Mouse (Mus musculus) hindbrain, embryonic 15.5 days (tissue): Measurements from ENCODE around the gene Srrm1. TPM values are rescaled to one million over a fixed set of nuclear protein-coding genes. Genes with fewer than 3 reads are reported as not detected.
A peak's percentile ranks its signal among the peaks of the same experiment; 100 is the strongest.

Experiments
- ATAC-seq: fragments of 200-750 bp; cut with Nextera tagmentation; 2 replicates; pipeline ENCODE4 v1.8.0; 2017; ENCODE audit warnings: low read depth, moderate number of reproducible peaks, moderate TSS enrichment; ENCODE audit not compliant: low FRiP score
- H3K27ac ChIP-seq: fragments of 300-500 bp; sonication (generic); replicated peaks from 2 replicates; pipeline ENCODE4 v1.5.1; 2015; ENCODE audit warnings: mild to moderate bottlenecking, inconsistent platforms
- H3K27me3 ChIP-seq: fragments of 300-500 bp; sonication (generic); 2 replicates; pipeline ENCODE4 v1.6.1; 2015; ENCODE audit warnings: control low read depth, inconsistent platforms
- H3K36me3 ChIP-seq: fragments of 300-500 bp; sonication (generic); 2 replicates; pipeline ENCODE4 v1.6.1; 2015; ENCODE audit warnings: control low read depth, inconsistent platforms
- H3K4me1 ChIP-seq: fragments of 300-500 bp; sonication (generic); replicated peaks from 2 replicates; pipeline ENCODE4 v1.6.1; 2015; ENCODE audit warnings: control low read depth, inconsistent platforms
- H3K4me2 ChIP-seq: fragments of 300-500 bp; sonication (generic); 2 replicates; pipeline ENCODE4 v1.6.1; 2015; ENCODE audit warnings: moderate library complexity, mild to moderate bottlenecking, inconsistent platforms
- H3K4me3 ChIP-seq: fragments of 300-500 bp; sonication (generic); 2 replicates; pipeline ENCODE4 v1.5.1; 2015; ENCODE audit warnings: mild to moderate bottlenecking, inconsistent platforms
- H3K9ac ChIP-seq: fragments of 300-500 bp; sonication (generic); 2 replicates; pipeline ENCODE4 v1.6.1; 2015; ENCODE audit warnings: inconsistent platforms
- H3K9me3 ChIP-seq: fragments of 300-500 bp; sonication (generic); 2 replicates; pipeline ENCODE4 v1.6.1; 2016; ENCODE audit warnings: control low read depth, inconsistent platforms
- WGBS: fragments of 180-500 bp; shearing (Covaris S2); methylation state at CpG from one replicate; pipeline ENCODE4 v1.1.7; 2015; 5-methylcytosine and 5-hydroxymethylcytosine counted together
- polyA plus RNA-seq: library from polyadenylated mRNA; unstranded; fragments of >200 nt; fragmentation: Nextera tagmentation; extraction: Ambion mirVana; gene quantifications from 2 replicates; pipeline ENCODE4 v1.2.1, GENCODE M21; 2015

Gene Srrm1
- polyA plus RNA-seq, 1 experiment from 2014 or later, result 170 TPM

DNA sequence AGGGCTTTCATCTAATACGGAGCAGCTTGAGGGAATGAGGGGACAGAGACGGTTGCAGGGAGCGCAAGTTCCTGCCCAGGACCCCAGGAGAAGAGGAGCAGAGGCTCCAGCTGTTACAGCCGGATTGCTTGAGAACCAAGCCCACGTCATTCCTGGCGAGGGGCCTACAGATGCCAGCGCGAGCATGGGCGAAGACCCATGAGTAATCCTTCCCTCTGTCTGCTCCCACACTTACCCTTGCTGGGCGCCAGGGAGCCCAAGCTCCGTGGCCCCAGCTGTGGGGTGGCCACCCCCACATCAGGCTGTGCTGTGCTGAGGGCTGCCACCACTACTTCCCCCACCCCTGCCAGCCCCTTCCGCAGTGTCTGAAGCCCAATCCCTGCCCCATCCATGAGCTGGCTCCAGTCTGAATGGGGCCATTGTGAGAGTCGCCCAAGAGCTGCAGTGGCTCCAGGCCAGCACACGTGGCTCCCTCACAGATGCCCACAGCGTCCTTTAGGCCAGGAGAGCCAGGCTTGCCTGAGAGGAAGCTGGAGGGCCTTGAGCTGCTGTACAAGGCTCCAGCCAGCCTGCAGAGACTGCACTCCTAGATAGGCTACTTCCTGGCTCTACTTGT lies 55.1 kb downstream of the Srrm1 start:
- ATAC-seq, result peak; percentile 91
- H3K9ac ChIP-seq, result no peak overlapping the region
- H3K36me3 ChIP-seq, result no peaks in the 10 kb centered on the region
- no peaks in the 10 kb centered on the region for H3K9me3 ChIP-seq
- no peak overlapping the region for H3K4me3 ChIP-seq
- H3K4me1 ChIP-seq, result peaks cover 10% of the 10 kb centered on the region; the same call in 1 of the 2 replicates
- H3K27ac ChIP-seq, result 0 out of 2 replicates have a peak overlapping the region, but pooled peaks have one; percentile 10
- no peaks in the 10 kb centered on the region for H3K27me3 ChIP-seq
- 58% methylated on average over 15 of the region's 15 CpGs for WGBS
- peak overlapping the region; percentile 29; the same call in 1 of the 2 replicates for H3K4me2 ChIP-seq

DNA sequence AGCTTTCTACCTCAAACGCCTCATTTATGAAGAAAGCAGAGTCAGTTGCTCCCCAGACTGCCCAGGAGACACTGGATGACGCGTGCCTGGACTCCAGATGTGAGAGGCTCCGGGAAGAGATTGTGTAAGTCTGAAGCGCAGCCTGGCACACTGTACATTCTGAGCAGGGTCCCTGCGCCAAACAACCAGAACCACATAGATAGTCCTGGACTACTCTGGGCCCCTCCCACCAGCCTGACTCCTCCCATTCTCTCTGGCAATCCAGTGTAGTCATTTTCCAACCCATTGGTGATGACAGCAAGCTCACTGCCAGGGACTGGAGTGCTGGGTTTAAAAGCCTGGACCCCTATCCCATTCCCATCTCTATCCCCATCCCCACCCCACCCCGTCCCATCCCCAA lies 56.0 kb downstream of the Srrm1 start:
- Histone ChIP-seq H3K4me2 (no peak overlapping the region), H3K4me1 (peaks cover 10% of the 10 kb centered on the region; the same call in 1 of the 2 replicates), H3K9me3 (no peaks in the 10 kb centered on the region), H3K9ac (no peak overlapping the region), H3K36me3 (no peaks in the 10 kb centered on the region), H3K4me3 (no peak overlapping the region), H3K27me3 (no peaks in the 10 kb centered on the region), H3K27ac (no peak overlapping the region)
- 89% methylated on average over 7 of the region's 7 CpGs for WGBS
- no peak for ATAC-seq

DNA sequence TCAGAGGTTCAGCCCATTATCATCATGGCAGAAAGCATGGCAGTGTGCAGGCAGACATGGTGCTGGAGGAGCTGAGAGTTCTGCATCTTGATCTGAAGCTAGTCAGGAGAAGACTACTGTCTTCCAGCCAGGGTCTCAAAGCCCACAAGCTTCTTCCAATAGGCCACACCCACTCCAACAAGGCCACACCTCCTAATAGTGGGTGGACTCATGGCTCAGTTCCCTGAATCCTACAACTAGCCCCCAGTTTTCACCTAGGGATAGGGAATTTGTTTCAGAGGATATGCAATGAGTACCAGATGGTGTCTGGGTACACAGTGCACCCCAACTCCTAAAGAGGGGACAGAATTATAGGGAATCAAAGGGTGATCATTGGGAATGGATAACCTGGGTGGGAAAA lies 56.6 kb downstream of the Srrm1 start:
- H3K9ac ChIP-seq, result no peak overlapping the region
- peaks cover 10% of the 10 kb centered on the region; the same call in 1 of the 2 replicates for H3K4me1 ChIP-seq
- H3K4me3 ChIP-seq, result no peak overlapping the region
- H3K27me3 ChIP-seq, result no peaks in the 10 kb centered on the region
- ATAC-seq, result no peak
- H3K9me3 ChIP-seq, result no peaks in the 10 kb centered on the region
- no peak overlapping the region for H3K4me2 ChIP-seq
- H3K36me3 ChIP-seq, result no peaks in the 10 kb centered on the region
- H3K27ac ChIP-seq, result no peak overlapping the region

DNA sequence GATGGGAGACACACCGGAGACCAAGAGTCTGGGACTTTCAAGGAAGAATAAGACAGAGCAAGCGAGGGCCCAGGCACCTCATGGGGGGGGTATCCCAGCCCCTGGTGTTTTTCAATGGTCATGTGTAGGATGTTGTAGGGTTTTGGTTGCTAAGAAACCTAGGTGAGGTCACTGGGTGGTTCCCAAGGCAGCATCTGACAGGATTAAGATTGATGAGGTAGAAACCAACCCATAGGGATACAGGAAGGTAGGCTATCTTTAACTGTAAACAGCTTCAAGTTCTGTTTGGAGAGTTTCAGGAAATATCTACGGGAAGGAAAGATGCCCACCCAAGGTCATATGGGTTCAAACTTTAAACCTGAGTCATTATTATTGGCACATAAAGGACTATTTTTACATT lies 59.3 kb downstream of the Srrm1 start:
- whole genome bisulfite sequencing, result 79% methylated on average over 3 of the region's 3 CpGs

DNA sequence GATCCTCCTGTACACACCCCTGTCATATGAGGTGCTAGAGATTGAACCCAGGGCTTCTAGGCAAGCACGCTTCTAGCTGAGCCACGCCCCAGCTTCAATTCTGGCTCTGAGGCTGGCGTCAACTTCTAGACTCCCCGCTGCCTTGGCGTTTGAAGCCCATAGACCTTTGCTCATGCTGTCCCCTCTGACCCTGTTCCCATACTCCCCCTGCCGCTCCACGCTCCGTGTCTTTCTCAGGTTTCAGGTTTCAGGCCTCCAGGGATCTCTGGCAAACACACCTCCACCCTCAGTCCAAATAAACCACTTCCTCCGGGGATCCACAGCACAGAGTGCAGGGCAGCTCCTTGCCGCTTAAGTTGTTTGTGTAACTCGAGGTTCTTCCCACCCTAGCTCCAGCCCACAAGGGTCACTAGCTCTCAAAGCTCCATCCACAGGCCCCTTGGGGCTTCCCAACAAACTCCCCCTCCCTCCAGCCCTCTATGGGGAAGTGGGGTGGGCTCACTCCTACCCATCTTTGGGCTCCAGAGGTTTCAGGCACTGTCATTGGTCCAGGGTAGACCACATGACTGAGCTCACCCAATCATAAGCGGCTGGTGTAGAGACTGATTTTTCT lies 60.5 kb downstream of the Srrm1 start:
- Histone ChIP-seq H3K27me3 (no peaks in the 10 kb centered on the region), H3K4me3 (no peak overlapping the region), H3K36me3 (no peaks in the 10 kb centered on the region), H3K4me2 (peak overlapping the region; percentile 9; the same call in 1 of the 2 replicates), H3K4me1 (no peaks in the 10 kb centered on the region), H3K9ac (no peak overlapping the region), H3K9me3 (no peaks in the 10 kb centered on the region), H3K27ac (no peak overlapping the region)
- 13% methylated on average over 12 of the region's 12 CpGs for WGBS
- no peak for ATAC-seq

More for the DNA sequence above, 59.3 kb downstream of the Srrm1 start:
- Histone ChIP-seq H3K27me3 (no peaks in the 10 kb centered on the region), H3K9me3 (no peaks in the 10 kb centered on the region), H3K4me3 (no peak overlapping the region), H3K36me3 (no peaks in the 10 kb centered on the region), H3K4me2 (no peak overlapping the region), H3K9ac (no peak overlapping the region), H3K27ac (no peak overlapping the region), H3K4me1 (peaks cover 10% of the 10 kb centered on the region; the same call in 1 of the 2 replicates)
- ATAC-seq, result no peak

DNA sequence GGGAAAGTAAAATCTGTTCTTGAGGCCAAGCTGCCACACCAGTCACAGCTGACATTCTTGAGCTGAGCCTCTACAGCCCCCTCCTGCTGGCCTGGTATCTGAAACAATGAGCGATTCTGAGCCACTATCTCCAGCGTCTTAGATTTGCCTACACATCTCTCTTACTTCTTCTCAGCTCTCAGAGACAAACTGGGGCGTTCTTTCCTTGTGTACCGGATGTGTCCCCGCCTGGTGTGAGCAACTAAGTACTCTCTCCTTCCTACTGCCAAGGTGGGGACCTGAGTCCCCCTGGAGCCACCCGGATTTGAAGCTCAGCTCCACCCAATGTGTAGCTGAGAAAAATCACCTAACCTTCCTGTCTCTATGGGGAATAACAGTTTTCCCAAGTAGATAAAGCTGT lies 61.3 kb downstream of the Srrm1 start:
- H3K4me2 ChIP-seq, result no peak overlapping the region
- H3K4me3 ChIP-seq, result no peak overlapping the region
- no peak for ATAC-seq
- H3K4me1 ChIP-seq, result peaks cover 2% of the 10 kb centered on the region; the same call in 1 of the 2 replicates
- 60% methylated on average over 6 of the region's 6 CpGs for WGBS
- no peak overlapping the region for H3K27ac ChIP-seq
- H3K36me3 ChIP-seq, result no peaks in the 10 kb centered on the region
- H3K9ac ChIP-seq, result no peak overlapping the region
- no peaks in the 10 kb centered on the region for H3K27me3 ChIP-seq
- no peaks in the 10 kb centered on the region for H3K9me3 ChIP-seq

DNA sequence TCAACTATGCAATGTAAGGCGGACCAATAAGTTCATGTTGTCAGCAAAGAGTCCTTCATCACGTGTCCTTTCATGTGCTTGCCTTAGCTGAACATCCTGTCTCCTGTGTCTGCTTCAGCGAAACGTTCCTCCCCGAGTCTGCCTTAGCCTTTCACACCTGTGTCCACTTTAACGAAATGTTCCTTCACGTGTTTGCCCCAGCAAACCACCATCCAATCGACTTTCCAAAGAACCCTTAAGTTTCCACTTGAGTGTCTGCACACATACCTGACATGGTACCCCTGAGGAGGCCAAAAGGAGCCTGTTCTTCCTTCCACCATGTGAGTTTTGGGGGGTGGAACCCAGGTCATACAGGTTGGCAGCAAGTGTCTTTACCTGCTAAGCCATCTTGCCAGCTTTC lies 61.9 kb downstream of the Srrm1 start:
- H3K9me3 ChIP-seq, result no peaks in the 10 kb centered on the region
- no peak overlapping the region for H3K4me3 ChIP-seq
- peaks cover 5% of the 10 kb centered on the region; the same call in 1 of the 2 replicates for H3K4me1 ChIP-seq
- ATAC-seq, result no peak
- no peaks in the 10 kb centered on the region for H3K27me3 ChIP-seq
- no peak overlapping the region for H3K4me2 ChIP-seq
- H3K36me3 ChIP-seq, result no peaks in the 10 kb centered on the region
- WGBS, result 91% methylated on average over 8 of the region's 8 CpGs
- no peak overlapping the region for H3K27ac ChIP-seq
- H3K9ac ChIP-seq, result no peak overlapping the region

DNA sequence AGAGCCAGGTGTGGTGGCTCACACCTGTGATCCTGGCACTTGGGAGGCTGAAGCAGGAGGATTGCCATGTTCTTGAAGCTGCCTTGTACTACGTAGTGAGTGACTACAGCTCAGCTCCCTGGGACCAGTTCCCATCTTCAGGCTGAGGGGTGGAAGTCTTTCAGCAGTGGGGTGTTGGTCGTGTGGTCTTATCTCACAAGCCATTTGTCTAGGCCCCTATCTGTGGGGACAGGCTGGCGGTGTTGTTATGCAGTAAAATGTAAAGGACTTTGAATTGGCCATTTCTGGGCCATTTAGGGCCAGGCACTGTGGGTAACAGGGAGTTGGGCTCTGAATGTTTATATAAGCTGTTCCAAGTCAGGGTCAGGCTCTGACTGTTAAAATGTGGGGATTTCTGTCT lies 65.1 kb downstream of the Srrm1 start:
- Histone ChIP-seq H3K4me2 (no peak overlapping the region), H3K9me3 (no peaks in the 10 kb centered on the region), H3K4me3 (no peak overlapping the region), H3K27ac (no peak overlapping the region), H3K27me3 (no peaks in the 10 kb centered on the region), H3K9ac (no peak overlapping the region), H3K36me3 (no peaks in the 10 kb centered on the region), H3K4me1 (peaks cover 5% of the 10 kb centered on the region; the same call in 1 of the 2 replicates)
- ATAC-seq, result no peak
- WGBS, result 77% methylated on average over 3 of the region's 3 CpGs

DNA sequence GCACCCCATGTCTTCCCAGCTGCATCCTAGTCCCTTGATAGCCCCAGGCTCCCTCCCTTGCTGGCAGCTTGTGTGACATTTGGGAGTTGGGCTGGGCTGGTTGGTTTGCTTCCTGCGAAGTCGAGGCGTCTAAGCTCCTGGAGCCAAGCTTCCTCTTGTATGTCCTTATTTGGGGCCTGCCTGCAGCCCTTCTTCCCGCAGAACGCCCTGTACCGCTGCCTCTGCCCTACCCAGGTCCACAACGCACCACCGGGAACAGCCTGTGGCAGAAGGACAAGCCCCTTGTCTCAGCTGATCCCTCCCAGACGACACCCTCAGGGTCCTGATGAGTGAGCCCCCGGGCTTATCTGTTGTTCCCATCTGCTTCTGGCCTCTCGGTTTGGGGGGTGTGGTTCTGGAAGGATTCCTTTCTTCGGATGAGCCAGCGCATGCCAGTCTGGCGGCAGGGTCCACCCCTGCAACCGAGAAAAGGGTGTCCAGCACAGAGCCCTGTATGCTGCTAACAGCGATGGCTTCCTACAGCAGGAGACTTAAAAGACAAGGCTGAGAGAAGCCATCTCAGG lies 66.2 kb downstream of the Srrm1 start:
- Histone ChIP-seq H3K4me1 (peaks cover 5% of the 10 kb centered on the region; the same call in 1 of the 2 replicates), H3K36me3 (no peaks in the 10 kb centered on the region), H3K27ac (peak overlapping the region; percentile 11; the same call in 1 of the 2 replicates), H3K4me2 (0 out of 2 replicates have a peak overlapping the region, but pooled peaks have one; percentile 21), H3K4me3 (no peak overlapping the region), H3K27me3 (no peaks in the 10 kb centered on the region), H3K9me3 (no peaks in the 10 kb centered on the region), H3K9ac (no peak overlapping the region)
- ATAC-seq, result no peak
- WGBS, result 15% methylated on average over 16 of the region's 16 CpGs

DNA sequence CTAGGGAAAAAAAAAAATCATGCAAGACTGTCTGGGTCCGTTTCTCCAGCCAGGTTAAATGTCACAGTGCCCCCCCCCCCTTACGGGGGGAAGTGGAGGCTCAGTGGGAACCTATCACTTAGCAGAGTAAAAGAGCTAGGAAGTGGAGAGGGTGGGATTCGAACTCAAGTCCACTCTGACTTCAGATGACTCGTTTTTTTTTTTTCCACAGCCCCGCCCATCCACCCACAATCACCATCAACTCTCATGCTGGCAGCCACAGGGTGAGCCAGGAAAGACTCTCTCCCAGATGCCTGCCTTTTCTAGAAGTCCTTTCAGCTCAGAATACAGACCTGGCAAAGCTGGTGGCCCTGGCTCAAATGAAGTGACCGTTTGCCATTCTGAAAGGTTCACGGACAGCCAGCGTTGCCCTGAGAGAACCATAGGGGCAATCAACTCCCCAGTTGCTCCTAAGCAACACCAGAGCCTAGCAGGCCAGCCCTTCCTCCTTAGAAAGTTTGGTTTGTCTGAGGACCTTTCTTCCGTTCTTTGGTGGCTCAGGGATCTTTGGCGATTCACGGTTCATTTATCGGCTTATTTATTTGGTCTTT lies 67.0 kb downstream of the Srrm1 start:
- Histone ChIP-seq H3K9ac (no peak overlapping the region), H3K4me1 (peaks cover 5% of the 10 kb centered on the region; the same call in 1 of the 2 replicates), H3K4me3 (no peak overlapping the region), H3K9me3 (no peaks in the 10 kb centered on the region), H3K36me3 (no peaks in the 10 kb centered on the region), H3K27ac (no peak overlapping the region), H3K27me3 (no peaks in the 10 kb centered on the region), H3K4me2 (no peak overlapping the region)
- no peak for ATAC-seq
- 71% methylated on average over 12 of the region's 12 CpGs for WGBS

DNA sequence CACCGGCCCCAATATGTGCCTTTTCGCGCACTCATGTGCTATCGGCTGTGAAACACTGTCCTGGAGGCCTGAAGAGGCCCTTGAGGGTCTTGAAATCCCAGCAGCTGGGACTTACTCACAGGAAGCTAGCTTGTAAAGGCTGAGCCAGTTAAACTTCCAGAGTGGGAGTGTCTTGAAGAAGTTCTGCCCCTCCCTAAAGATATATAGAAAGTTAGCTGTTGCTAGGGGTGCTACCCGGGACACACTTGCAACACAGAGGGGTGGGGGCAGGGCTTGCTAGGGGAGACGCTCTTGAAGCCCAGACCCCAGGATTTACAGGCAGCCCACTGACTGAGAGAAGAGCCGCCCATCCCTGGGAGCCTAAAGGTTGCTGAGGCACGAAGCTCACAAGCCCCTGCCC lies 67.7 kb downstream of the Srrm1 start:
- Histone ChIP-seq H3K4me3 (no peak overlapping the region), H3K9me3 (no peaks in the 10 kb centered on the region), H3K9ac (no peak overlapping the region), H3K27me3 (no peaks in the 10 kb centered on the region), H3K27ac (no peak overlapping the region), H3K36me3 (no peaks in the 10 kb centered on the region), H3K4me1 (peaks cover 5% of the 10 kb centered on the region; the same call in 1 of the 2 replicates), H3K4me2 (no peak overlapping the region)
- 57% methylated on average over 8 of the region's 8 CpGs for WGBS
- ATAC-seq, result no peak

DNA sequence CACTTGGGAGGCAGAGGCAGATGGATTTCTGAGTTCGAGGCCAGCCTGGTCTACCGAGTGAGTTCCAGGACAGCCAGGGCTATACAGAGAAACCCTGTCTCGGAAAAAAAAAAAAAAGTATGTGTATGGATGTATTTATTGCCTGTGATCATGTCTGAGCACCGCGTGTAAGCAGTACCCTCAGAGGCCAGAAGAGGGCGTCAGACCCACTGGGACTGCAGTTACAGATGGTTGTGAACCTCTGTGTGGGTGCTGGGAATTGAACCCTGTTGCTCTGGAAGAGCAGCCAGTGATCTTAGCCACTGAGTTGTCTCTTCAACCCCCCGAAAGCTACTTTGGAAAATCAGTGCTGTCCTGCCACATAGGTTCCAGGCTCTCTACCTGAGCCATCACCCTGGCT lies 69.2 kb downstream of the Srrm1 start:
- H3K27ac ChIP-seq, result no peak overlapping the region
- no peak for ATAC-seq
- 88% methylated on average over 7 of the region's 7 CpGs for WGBS
- no peaks in the 10 kb centered on the region for H3K36me3 ChIP-seq
- peaks cover 5% of the 10 kb centered on the region; the same call in 1 of the 2 replicates for H3K4me1 ChIP-seq
- H3K9ac ChIP-seq, result no peak overlapping the region
- H3K4me3 ChIP-seq, result no peak overlapping the region
- no peaks in the 10 kb centered on the region for H3K9me3 ChIP-seq
- no peak overlapping the region for H3K4me2 ChIP-seq
- H3K27me3 ChIP-seq, result no peaks in the 10 kb centered on the region
